Mouse (Mus musculus) cerebellum, adult (tissue): ENCODE results near the gene Nckap5l.

Experiments
- ATAC-seq: cut with Nextera tagmentation; 2 replicates; pipeline ENCODE4 v1.9.2; 2017; ENCODE audit warnings: mild to moderate bottlenecking, moderate library complexity, mixed read lengths; ENCODE audit not compliant: insufficient number of reproducible peaks, low FRiP score, low TSS enrichment

The Nckap5l gene

GRCm38 (mm10) chr15:99433081-99433718 is 24.3 kb downstream of the Nckap5l start:
- ATAC-seq: no peak

- ATAC-seq: no peak
These were observed 25.6 kb downstream of the Nckap5l start for GRCm38 (mm10) chr15:99431967-99432366.

GRCm38 (mm10) chr15:99431504-99431903 is 26.0 kb downstream of the Nckap5l start:
- no peak for ATAC-seq

DNA sequence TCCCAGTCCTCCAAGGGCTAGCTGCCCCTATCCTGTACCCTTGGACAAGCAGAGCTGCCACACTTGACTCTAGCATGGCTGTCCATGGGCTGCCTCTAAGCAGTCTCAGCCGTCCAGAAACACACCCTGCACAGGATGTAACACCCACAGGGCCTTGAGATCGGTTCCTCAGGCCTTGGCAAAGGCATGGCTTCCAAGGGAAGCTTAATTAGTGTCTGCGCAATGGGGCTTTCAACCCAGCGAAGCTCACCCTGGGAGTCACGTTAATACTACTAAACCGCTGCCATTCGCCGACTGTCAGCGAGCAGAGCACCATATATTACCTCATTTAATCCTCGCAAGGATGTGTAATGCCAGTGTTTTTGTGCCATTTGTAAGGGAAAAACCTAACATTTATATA is 26.5 kb downstream of the Nckap5l start:
- no peak for ATAC-seq

DNA sequence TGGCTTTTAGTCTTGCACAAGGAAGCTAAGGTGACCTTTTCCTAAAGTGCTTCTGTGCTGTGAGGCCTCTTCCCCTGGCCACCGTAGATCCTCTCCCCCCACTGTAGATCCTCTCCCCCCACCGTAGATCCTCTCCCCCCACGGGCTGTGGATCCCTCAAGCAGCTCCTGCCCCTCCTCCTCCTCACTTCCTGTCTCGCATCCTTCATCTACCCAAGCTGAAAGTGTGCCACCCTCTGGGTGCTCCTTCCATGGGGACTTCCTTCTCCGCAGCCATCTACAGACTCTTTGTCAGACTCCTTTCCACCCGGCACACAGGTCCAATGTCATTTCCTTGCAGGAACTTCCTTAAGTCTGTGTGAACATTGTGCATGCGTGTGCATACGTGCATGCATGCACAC is 27.2 kb downstream of the Nckap5l start:
- ATAC-seq: no peak

DNA sequence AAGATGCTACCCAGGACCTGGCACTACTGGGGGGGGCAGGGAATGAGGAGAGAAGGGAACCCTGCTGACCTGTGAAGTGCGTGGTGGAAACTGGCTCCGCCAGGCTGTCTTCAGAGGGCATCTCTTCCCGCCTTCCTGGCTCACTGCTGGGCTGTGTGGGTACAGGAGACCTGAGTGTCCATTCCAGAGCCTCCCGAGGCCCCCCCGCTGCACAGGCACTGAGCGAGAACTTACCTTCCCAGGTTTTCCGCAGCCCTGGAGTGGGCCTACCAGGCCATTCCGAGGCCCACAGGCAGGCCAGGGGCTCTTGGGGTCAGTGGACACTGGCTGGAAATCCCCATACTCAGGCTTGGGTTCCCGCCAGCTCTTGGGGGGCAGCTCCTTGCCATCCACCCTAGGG is 33.7 kb downstream of the Nckap5l start:
- ATAC-seq: no peak

DNA sequence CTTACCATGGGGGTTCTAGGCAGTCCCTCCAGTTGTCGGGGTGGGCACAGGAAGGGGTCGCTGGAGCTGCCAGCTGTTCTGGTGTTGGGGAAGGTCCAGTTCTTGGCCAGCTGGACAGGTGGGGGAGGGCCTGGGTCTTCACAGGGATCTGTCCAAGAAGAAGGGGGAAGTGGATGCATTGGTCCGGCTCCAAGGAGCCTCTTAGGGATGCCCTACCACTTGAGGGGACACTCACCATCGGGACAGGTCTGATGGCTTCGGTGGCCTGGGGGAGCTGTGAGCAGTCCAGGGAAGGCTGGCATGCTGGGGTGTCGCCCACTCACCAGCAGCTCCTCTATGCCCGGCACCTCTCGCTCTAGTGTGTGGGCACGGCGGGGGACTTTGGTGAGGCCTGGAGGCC is 34.4 kb downstream of the Nckap5l start:
- ATAC-seq: no peak

GRCm38 (mm10) chr15:99422551-99422950 is 35.0 kb downstream of the Nckap5l start:
- no peak for ATAC-seq

- no peak for ATAC-seq
These were observed 35.9 kb downstream of the Nckap5l start for GRCm38 (mm10) chr15:99421676-99422075.

DNA sequence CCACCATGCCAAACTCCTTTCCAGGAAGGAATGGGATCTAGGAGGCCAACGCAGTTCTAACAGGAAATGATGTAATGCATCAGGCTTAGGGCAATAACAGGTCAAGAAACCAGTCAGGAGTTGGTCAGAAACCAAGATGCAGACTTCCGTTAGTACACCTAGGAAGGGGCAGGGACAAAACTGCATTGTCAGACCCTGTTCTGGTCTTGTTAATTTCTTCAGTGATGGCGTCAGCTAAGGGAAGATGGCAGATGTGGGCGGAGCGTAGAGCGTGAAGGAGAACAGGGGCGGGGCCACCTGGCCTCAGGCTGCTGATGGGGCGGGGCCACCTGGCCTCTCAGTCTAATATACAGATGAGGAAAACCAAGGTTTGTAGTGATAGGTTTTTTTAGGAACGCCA is 36.4 kb downstream of the Nckap5l start:
- no peak for ATAC-seq

- ATAC-seq: no peak
These were observed 37.0 kb downstream of the Nckap5l start for GRCm38 (mm10) chr15:99420521-99421014.

DNA sequence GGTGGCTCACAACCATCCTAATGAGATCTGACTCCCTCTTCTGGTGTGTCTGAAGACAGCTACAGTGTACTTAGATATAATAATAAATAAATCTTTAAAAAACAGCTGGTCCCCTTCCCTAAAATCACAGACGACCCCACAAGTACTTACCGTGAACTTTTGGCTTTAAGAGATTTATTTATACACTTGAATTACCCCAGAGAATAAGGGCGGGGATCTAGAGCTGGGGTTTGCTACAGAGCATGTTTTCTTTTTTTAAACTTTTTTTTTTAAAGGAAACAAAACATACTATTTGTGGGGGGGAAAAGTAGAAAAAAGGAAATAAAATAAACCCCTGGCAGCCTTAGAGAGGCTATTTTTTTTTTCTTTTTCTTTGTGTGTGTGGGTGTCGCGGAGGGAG is 37.4 kb downstream of the Nckap5l start:
- no peak for ATAC-seq

GRCm38 (mm10) chr15:99417692-99418271 is 39.8 kb downstream of the Nckap5l start:
- ATAC-seq: no peak

DNA sequence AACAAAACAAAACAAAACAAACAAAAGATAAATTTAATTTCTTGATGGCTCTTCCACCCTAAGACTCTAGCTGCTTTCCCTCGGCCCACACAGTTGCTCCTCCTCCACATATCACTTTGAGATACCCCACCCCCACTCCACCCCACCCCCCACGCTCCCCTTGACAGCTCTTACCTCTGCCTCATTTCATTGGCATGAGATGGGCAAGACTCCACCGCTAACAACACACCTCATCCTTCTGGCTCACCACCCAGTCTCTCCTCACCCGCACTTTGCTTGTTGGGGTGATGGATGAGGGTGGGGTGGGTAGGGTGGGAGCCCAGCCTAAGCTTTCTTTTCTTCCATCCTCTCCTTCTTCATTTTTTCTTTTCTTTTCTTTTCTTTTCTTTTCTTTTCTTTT is 40.6 kb downstream of the Nckap5l start:
- no peak for ATAC-seq

DNA sequence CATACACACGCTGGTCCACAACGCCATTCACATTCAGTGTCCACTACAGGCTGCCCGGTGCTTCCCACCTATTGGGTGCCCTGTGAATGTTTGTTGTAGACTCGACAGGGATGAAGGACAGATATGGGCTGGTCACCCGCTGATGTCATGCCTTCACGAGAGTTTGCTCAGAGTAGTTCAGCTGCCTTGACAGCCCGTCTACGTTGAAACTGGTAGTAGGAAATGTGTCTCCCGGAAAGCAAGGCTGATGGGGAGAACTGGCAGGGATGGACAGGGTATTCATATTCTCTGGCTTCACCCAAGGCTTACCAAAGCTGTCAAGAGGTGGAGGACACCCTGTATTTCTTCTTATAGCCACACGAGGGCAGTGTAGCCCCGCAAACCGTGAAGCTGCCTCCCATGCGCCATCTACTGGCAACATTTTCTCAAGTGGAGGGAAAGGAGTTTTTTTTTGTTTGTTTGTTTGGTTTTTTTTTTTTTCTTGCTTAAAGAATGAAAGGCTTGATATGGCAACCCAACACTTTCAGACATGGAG is 41.1 kb downstream of the Nckap5l start:
- ATAC-seq: peak; percentile 75

GRCm38 (mm10) chr15:99415793-99416192 is 41.8 kb downstream of the Nckap5l start:
- ATAC-seq: no peak

DNA sequence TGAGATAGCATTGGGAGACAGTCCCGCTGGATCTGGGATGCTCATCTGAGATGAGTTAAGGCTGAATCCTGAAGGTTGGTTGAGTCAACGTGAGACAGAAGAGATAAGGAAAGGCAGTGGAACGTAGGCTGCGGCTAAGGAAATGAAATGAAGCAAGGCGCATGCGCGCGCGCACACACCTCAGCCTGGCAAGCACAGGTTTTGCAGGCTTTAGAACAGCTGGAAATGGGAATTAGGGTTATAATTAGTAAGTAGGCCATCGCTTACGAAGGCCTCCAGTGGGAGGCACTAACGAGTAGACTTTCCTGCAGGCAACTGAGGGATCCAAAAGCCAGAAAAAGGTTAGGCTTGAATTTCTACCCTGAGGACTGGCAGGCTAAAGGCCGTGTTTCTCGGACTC is 45.8 kb downstream of the Nckap5l start:
- no peak for ATAC-seq

DNA sequence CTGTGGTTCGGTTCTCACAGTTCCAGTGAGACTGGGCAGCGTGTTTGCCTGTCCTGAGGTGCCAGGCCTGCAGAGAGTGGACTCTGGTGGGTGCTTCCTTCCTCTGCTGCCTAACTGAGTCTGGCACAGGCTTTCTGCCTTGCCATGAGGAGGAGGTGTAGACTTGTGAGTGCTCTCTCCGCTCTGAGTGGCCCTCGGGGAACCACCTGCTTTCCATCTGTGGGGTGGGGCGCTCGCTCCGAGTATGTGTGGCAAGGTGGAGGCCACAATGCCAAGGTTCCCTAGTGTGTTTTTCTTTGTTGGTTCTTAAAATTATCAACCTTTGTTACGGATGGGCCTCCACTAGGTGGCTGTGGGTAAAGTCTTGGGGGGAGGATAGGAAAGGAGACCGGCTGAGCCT is 48.7 kb downstream of the Nckap5l start:
- no peak for ATAC-seq

DNA sequence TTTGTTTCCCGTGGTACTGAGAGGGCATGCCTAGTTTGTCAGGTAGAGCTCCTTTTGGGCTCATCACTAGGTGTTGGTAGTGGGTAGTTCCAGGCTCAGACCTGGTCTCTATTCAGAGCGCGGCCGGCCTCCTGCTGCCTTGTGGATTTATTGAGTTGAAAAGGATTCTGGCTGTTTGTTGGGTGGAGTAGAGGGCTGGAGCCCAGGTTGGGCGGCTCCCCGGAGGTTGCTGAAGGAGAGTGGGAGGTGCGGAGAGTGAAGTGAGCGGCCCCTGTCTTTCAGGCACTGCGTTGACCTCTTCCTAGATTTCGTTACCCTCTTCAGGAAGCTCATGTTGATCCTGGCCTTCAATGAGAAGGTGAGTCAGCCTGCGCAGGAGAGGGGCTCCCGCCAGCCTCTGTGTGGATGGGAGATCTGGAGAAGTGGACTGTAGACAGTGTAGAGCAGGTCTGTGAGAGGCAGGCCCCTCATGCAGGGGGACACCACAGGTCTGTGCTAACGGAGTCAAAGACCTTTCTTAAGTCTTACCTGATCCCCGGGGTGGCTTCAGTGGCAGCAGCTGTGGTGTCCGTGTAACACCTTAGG is 50.5 kb downstream of the Nckap5l start:
- ATAC-seq: no peak

GRCm38 (mm10) chr15:99405150-99405549 is 52.4 kb downstream of the Nckap5l start:
- ATAC-seq: no peak

DNA sequence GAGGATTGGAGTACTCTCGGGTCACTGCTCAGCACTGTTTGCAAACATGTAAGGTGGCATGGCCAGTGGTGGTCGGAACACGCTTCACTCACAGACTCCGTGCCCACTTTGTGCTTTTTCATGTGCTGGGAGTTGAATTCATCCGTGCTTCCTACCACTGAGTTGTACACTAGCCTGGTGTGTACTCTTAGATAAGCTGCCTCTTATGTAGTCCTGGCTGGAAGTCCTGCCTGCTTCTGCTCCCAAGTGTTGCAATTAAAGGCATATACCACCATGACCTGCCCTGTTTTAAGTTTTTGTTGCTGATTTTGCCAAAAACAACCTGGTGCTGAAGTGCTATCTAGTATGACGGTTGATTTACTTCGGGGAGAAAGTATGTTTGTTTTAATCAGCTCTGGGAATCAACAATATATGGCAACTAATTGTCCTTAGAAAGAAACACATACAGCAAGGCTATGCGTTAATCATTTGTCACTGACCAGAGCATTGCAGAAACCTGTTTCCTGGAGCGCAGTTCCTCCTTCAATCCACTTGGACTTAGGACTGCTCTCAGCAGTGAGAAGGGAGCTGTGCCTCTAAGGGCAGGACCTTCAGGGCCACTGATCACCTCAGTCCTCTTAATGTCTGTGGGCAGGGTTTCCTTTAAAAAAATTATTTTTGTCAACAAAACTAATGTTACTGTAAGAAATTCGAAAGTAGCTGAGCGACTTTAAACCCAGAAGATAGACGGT is 54.2 kb downstream of the Nckap5l start:
- ATAC-seq: no peak
